Mouse (Mus musculus) stomach, embryonic 16.5 days (tissue): Measurements from ENCODE around the gene Agk. TPM values are rescaled to one million over a fixed set of nuclear protein-coding genes. Genes with fewer than 3 reads are reported as not detected.

Experiments used
- ATAC-seq: fragments of 200-750 bp; cut with Nextera tagmentation; 2 replicates; pipeline ENCODE4 v1.8.0; 2017; ENCODE audit warnings: moderate number of reproducible peaks, moderate TSS enrichment; ENCODE audit not compliant: insufficient read depth, low FRiP score
- H3K27ac ChIP-seq: fragments of 300-500 bp; sonication (generic); 2 replicates; pipeline ENCODE4 v1.5.1; 2014; ENCODE audit warnings: low read length
- H3K27me3 ChIP-seq: fragments of 300-500 bp; sonication (generic); 2 replicates; pipeline ENCODE4 v1.6.1; 2014; ENCODE audit warnings: low read length, control low read depth, mixed read lengths; ENCODE audit not compliant: control insufficient read depth, insufficient read depth
- H3K36me3 ChIP-seq: fragments of 300-500 bp; sonication (generic); 2 replicates; pipeline ENCODE4 v1.6.1; 2014; ENCODE audit warnings: low read length; ENCODE audit not compliant: control insufficient read depth, insufficient read depth
- H3K4me1 ChIP-seq: fragments of 300-500 bp; sonication (generic); 2 replicates; pipeline ENCODE4 v1.6.1; 2014; ENCODE audit warnings: low read length, control low read depth, mixed read lengths; ENCODE audit not compliant: control insufficient read depth, insufficient read depth
- H3K4me2 ChIP-seq: fragments of 300-500 bp; sonication (generic); 2 replicates; pipeline ENCODE4 v1.6.1; 2014; ENCODE audit warnings: low read depth, low read length, mixed read lengths
- H3K4me3 ChIP-seq: fragments of 300-500 bp; sonication (generic); replicated peaks from 2 replicates; pipeline ENCODE4 v1.5.1; 2014; ENCODE audit warnings: mild to moderate bottlenecking, low read length
- H3K9ac ChIP-seq: fragments of 300-500 bp; sonication (generic); 2 replicates; pipeline ENCODE4 v1.6.1; 2014; ENCODE audit warnings: low read length
- H3K9me3 ChIP-seq: fragments of 300-500 bp; sonication (generic); replicated peaks from 2 replicates; pipeline ENCODE4 v1.6.1; 2016; ENCODE audit warnings: low read length, control low read depth; ENCODE audit not compliant: control insufficient read depth
- WGBS: fragments of 180-500 bp; shearing (Covaris S2); extraction: QIAGEN DNeasy Blood & Tissue Kit; methylation state at CpG from one replicate; pipeline ENCODE4 v1.1.7; 2014; 5-methylcytosine and 5-hydroxymethylcytosine counted together
- polyA plus RNA-seq: library from polyadenylated mRNA; unstranded; fragments of >200 nt; fragmentation: Nextera tagmentation; extraction: Ambion mirVana; gene quantifications from 2 replicates; pipeline ENCODE4 v1.2.1, GENCODE M21; 2015

The Agk gene
- polyA plus RNA-seq: 34.9 and 40.0 TPM in 2 replicates

DNA sequence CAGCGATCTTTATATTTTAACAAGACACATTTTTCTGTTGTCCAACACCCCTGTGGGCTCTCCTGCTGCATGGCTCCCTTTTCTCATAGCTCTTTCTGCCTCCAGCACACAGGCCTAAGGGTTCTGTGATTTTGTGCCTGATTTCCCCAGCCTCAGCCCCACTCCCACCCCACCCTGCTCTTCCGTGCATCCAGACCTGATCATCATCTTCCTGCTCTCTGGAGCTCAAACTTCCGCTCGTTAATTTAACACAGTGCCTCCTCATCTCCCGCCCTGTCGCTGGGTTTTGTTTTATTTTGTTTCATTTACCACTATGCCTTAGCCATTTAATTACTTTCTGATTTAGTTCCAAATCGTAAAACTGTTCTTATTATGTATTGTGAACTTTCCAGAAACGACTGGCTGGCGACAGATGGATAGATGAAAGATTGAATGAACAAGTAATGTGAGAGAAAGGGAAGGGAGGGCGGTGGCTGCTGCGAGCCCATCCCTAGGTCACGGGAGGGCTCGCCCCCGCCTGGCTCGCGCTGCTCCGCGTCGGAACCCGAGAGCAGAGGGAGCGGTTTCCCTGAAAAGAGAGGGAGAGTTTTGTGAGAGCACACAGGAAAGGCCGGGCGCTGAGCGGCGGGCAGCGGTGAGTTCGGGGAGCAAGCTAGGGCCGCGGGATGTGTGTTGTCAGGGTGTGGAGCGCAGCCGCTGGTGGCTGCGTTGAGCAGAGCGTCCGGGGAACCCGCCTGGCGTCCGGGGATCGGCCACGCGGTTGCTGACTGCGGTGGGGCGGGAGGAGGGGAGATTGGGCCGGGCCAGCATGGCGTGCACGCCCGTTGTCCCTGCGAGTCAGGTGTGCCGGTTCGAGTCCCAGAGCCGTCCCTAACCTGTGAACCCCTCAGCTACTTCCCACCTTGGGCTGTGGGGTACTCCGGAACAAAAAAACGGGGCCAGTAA, at the start of gene Agk:
Gene Agk, plus strand, starts transcription at position 276 of the 945 bp plus-strand sequence.
- Histone ChIP-seq H3K9me3 (no peaks in the 10 kb centered on the region), H3K4me3 (peak within 1 kb of the TSS; percentile 62), H3K4me1 (peaks cover 3% of the 10 kb centered on the region; the same call in 1 of the 2 replicates), H3K9ac (peak within 1 kb of the TSS; percentile 75), H3K27me3 (no peaks in the 10 kb centered on the region), H3K27ac (peak within 1 kb of the TSS; percentile 74), H3K36me3 (0 out of 2 replicates have a peak, but pooled peaks cover 3% of the 10 kb centered on the region), H3K4me2 (peak within 1 kb of the TSS; percentile 58)
- ATAC-seq: peak; percentile 94
- 2% methylated on average over 52 of the region's 52 CpGs for WGBS

DNA sequence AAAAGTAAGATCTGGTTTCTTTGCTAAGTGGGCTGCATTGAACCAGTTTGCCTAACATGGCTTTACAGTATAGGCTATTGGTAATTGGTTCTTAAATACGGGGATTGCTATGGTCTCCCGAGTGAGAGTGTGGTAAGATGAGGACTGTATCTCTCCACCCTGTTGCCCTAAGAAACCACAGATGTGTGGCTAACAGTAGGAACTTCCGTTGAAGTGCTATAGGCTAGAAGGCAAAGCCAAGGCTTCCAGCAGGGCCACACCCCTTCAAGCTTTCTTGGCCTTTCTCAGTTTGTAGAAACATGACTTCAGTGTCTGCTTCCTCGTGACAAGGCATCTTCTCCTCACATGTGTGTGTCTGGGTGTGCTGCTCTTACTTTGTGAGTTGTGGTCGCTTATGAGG, 24.3 kb upstream of the Agk start:
- Histone ChIP-seq H3K9ac (no peak overlapping the region), H3K36me3 (no peaks in the 10 kb centered on the region), H3K4me2 (no peak overlapping the region), H3K27ac (no peak overlapping the region), H3K4me1 (no peaks in the 10 kb centered on the region), H3K27me3 (no peaks in the 10 kb centered on the region), H3K9me3 (no peaks in the 10 kb centered on the region), H3K4me3 (no peak overlapping the region)
- ATAC-seq: no peak
- 76% methylated on average over 5 of the region's 5 CpGs for WGBS

DNA sequence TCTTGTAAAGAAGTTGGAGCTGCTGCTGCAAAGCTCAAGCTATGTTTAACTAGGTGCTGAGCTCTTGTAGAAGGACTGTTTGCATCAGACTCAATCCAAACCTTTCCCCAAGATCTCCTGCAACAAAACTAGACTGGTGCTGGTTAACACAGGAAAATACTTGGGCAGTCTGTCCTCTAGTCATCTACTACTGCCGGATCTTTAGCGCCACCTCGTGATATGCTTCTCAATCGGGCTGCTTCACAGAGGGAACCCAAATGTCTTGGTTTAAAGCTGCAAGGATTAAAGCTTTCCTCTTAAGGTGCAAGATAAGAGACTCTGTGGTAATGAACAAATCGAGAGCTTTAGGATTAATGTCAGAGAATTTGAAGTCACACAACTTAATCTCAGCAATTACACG, 21.6 kb upstream of the Agk start:
- WGBS: 11% methylated on average over 6 of the region's 6 CpGs

DNA sequence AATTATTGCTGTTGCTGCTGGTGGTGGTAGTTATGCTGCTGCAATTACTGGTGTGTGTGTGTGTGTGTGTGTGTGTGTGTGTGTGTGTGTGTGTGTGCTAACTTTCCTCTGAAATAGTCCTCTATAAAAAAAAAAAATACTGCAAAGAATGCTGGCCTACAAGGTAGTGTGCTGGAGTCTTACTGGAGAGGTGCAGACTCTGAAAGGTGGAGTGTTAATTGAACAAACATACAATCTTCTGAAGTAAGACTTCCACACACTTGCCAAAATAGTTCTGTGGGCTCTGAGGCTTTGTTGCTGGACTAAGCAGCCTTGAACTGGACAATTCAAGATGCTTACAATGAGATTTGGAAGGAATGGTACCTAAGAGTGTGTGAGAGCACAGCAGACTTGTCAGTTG, 20.0 kb upstream of the Agk start:
- Histone ChIP-seq H3K27me3 (no peaks in the 10 kb centered on the region), H3K27ac (no peak overlapping the region), H3K4me3 (no peak overlapping the region), H3K4me2 (no peak overlapping the region), H3K4me1 (no peaks in the 10 kb centered on the region), H3K9ac (no peak overlapping the region), H3K36me3 (no peaks in the 10 kb centered on the region), H3K9me3 (no peaks in the 10 kb centered on the region)
- ATAC-seq: no peak

More for the DNA sequence above, 21.6 kb upstream of the Agk start:
- no peak for ATAC-seq
- H3K4me3 ChIP-seq: no peak overlapping the region
- no peaks in the 10 kb centered on the region for H3K36me3 ChIP-seq
- no peak overlapping the region for H3K9ac ChIP-seq
- no peak overlapping the region for H3K27ac ChIP-seq
- H3K9me3 ChIP-seq: no peaks in the 10 kb centered on the region
- no peak overlapping the region for H3K4me2 ChIP-seq
- H3K27me3 ChIP-seq: no peaks in the 10 kb centered on the region
- H3K4me1 ChIP-seq: no peaks in the 10 kb centered on the region

DNA sequence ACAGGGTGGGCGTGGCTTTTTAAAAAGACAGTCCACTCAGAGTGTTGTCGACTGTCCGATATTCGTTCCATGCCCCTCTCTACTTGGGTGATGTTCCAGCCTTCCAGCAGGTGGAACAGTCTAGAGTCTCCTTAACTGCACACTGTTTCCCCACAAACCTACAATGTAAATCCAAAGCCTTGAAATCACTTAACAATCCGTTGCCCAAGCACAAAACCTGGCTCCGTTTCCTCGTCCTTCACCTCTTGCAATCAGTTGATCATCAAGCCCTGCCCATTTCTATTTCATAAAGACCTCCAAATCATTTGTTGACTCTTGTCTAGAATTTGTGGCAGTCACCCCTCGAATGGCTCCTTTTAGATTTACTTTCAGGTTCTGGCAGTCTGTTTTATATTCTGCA, 1.4 kb downstream of the Agk start:
- Histone ChIP-seq H3K27ac (no peak overlapping the region), H3K9ac (no peak overlapping the region), H3K36me3 (0 out of 2 replicates have a peak, but pooled peaks cover 3% of the 10 kb centered on the region), H3K9me3 (no peaks in the 10 kb centered on the region), H3K4me1 (peaks cover 3% of the 10 kb centered on the region; the same call in 1 of the 2 replicates), H3K27me3 (no peaks in the 10 kb centered on the region), H3K4me2 (peak overlapping the region; percentile 58), H3K4me3 (peak overlapping the region; percentile 62; the same call in 1 of the 2 replicates)
- WGBS: 80% methylated on average over 8 of the region's 8 CpGs
- no peak for ATAC-seq

DNA sequence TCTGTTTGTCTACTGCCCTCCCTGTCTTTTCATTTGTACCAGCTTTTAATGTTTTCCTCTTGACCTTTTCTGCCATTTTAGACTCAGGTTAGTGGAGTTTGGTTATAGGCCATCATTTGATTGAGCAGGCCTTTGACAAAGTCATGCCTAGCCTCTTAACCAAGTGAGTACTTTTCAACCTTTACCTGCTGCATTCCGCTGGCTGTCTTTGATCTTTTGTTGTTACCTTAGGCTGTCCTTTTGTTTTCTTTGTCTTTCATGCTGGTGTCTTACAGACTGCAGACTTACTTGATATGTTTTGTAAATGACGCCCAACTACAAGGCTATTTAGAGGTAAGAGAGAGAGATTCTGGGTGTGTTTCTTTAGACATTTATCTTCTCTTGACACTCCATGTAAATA, 8.5 kb downstream of the Agk start:
- Histone ChIP-seq H3K4me1 (no peaks in the 10 kb centered on the region), H3K4me2 (no peak overlapping the region), H3K4me3 (no peak overlapping the region), H3K36me3 (0 out of 2 replicates have a peak, but pooled peaks cover 3% of the 10 kb centered on the region), H3K9ac (no peak overlapping the region), H3K9me3 (no peaks in the 10 kb centered on the region), H3K27ac (no peak overlapping the region), H3K27me3 (no peaks in the 10 kb centered on the region)
- no peak for ATAC-seq
- WGBS: 44% methylated on average over 2 of the region's 2 CpGs

DNA sequence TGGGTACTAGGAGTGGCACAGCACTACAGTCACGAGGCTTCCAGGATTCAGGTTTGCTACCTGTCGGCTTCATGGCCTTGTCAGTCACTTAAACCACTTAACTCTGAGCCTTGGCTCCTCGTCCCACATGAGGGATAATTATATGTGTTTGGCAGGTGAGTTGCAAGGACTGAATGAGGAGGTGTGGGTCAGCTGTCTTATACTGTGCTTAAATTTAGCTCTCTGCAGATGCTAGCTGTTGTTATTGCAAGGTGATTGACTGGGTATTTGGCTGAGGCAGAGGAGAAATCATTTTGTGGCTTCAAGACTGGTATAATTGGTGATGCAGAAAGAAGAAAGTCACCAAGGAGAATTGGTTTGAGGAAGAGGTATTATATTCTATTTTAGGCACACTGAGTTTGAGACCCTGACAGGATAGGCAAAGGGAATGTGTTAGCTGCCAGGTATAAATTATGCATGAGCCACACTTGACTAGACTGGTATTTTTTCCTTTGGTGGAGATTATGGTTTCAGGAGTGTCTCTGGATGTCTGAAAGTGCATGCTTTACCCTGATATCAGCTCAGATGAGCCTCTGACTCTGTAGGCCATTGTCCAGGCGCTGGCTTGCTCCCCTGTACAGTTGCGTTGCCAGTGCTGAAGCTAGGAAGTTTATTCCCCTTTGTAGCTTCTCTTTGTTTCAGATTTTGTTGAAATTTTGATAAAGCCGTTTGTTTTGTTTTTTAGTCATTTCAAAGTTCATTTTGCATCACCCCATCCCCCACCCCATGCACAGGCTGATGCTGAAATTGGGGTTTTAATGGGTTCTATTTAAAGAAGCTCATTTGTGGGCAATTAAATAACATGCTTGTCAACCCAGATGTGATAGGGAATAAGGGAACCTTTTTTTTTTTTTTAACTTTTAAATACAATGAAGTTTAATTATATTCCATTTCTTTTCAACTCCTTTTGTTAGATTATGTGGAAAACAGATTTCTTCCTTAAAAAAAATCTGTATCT, 12.1 kb downstream of the Agk start:
- no peak for ATAC-seq
- no peaks in the 10 kb centered on the region for H3K4me1 ChIP-seq
- 94% methylated on average over 6 of the region's 6 CpGs for WGBS

DNA sequence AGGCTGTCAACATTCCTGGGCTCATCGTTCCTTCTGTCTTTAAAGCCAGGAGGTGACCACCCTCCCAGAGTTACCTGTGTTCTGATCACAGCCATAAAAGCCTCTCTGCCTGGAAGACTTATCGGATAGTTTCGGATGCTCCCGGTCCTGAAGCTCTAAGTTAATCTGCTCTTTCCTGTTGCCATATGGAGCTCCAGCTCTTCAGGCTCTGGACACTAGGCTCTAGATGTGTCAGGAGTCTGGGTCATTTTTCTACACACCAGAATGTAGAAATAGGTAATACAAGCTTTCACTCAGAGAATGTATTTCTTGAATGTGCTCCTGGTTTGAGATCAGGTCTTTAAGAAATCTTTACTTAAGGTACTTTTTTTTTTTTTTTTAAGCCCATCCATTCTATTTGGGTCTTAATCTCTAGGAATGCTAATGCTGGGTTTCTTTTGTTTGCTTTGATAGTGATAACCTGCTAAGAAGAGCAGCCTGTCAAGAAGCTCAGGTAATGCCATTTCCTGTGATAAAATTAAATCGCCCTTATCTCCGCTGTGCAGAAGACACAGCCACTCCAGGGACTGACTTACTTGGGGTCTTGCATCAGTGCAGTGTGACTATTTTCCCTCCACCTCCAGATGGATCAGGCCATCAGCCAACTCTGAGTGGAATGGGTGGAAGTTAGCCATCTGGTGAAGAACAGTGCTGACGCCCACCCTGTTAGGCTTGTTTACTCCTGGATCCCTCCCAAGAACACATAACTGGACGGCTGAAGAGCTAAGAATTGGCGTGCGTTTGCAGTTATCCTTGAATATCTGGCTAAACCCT, 22.2 kb downstream of the Agk start:
- no peak overlapping the region for H3K9ac ChIP-seq
- no peaks in the 10 kb centered on the region; the same call in 1 of the 2 replicates for H3K36me3 ChIP-seq
- peak; percentile 88 for ATAC-seq
- no peak overlapping the region for H3K27ac ChIP-seq
- H3K4me2 ChIP-seq: no peak overlapping the region
- no peak overlapping the region for H3K4me3 ChIP-seq
- no peaks in the 10 kb centered on the region for H3K4me1 ChIP-seq
- no peaks in the 10 kb centered on the region for H3K9me3 ChIP-seq
- H3K27me3 ChIP-seq: no peaks in the 10 kb centered on the region
- WGBS: 50% methylated on average over 10 of the region's 10 CpGs

More for the DNA sequence above, 12.1 kb downstream of the Agk start:
- Histone ChIP-seq H3K27ac (no peak overlapping the region), H3K36me3 (no peaks in the 10 kb centered on the region), H3K9ac (no peak overlapping the region), H3K9me3 (no peaks in the 10 kb centered on the region), H3K4me3 (no peak overlapping the region), H3K27me3 (no peaks in the 10 kb centered on the region), H3K4me2 (no peak overlapping the region)
